ENCODE assay signal across 8 mouse cellular contexts in the genomic region with DNA sequence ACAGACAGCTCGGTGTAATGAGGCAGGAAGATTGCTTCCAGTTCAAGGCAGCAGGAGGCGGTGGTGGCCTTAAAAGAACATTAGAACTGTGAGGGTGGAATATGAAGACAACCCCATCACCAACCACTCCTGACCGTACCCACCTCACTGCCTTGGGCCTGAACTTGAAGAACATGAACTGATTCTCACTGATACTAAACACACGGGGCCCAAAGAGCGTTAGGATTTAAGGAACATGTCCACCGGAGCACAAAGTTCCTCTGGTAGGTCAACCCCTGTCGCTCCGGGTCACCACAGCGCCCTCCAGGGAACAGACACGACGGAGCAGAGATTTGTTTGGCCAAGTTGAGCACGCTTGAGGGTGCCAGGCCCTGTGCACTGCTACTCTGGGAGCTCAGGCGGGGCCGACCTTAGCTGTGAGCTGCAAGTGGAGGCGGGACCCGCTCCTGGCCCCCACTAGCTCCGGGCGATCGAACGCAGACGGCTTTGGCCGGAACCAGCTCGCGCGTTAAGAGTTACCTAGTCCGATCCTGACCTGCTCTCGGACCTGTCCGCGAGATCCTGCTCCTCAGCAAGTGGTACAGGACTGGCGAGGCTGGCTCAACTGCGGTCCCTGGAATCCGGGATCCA. TPM values are rescaled to one million over a fixed set of nuclear protein-coding genes. Genes with fewer than 3 reads are reported as not detected.
DNase-seq lines count a peak whose midpoint lies in the region; ATAC-seq and TF ChIP-seq lines count a peak whose summit lies in the region.

No protein-coding gene starts in this region.

- TF ChIP-seq CTCF in gastrocnemius, adult 2 months (IDR thresholded peaks at IDR 0.05): peak; percentile 41
- TF ChIP-seq CTCF in lung, adult 2 months (IDR thresholded peaks at IDR 0.05; ENCODE audit: insufficient read depth, low read length): peak; percentile 43; the same call in 1 of the 2 replicates

- H3K4me3 ChIP-seq in gastrocnemius, adult 2 months: peak overlapping the region; percentile 92
- H3K4me3 ChIP-seq in lung, adult 2 months (replicated peaks; ENCODE audit: extremely low read depth, low read depth, low read length): peak overlapping the region; percentile 83

- peak; percentile 12 to 47 for DNase-seq in left cerebral cortex, adult 18-20 months (ENCODE audit: low spot score in 2 of 2)
- no peak for DNase-seq in left cerebral cortex, postnatal 36 days (ENCODE audit: low spot score in 2 of 2)
- peak; percentile 78 to 82 for DNase-seq in adrenal gland, postnatal 36 days
- DNase-seq in gastrocnemius, adult 2 months: peak; percentile 86
- DNase-seq in lung, adult 2 months: peak; percentile 77
- DNase-seq in urinary bladder, postnatal 25 days (ENCODE audit: low spot score): peak; percentile 60

- intact Hi-C loops in left cerebral cortex, postnatal 36 days (cut with DNase I): loop anchor here (5.0 kb wide), 1 partner anchor 106 kb away; a partner anchor contains a TSS
- intact Hi-C loops in gastrocnemius, adult 2 months (cut with DNase I): loop anchor here (1.0 to 5.0 kb wide), 2 partner anchors 9 to 106 kb away; a partner anchor contains a TSS

- peak; percentile 58 for ATAC-seq in inflammation-experienced regulatory T-cells, adult 6 months
- peak; percentile 54 for ATAC-seq in neutrophil, adult 5-6 weeks (ENCODE audit: extremely low read depth, insufficient number of reproducible peaks, low FRiP score, poor library complexity, severe bottlenecking)

- no peaks in the 10 kb centered on the region for H3K4me1 ChIP-seq in lung, adult 2 months (ENCODE audit: control insufficient read depth, insufficient read depth, low read length)

- under 1% methylated on average over 32 of the region's 32 CpGs for WGBS in lung, adult 2 months

- peak overlapping the region; percentile 96 for H3K27ac ChIP-seq in gastrocnemius, adult 2 months

- no peak for TF ChIP-seq POLR2A in lung, adult 2 months (IDR thresholded peaks at IDR 0.05; ENCODE audit: borderline replicate concordance, extremely low read depth, low read depth, low read length)

RNA-seq across cellular contexts. Expression of a gene that starts 0.5 kb away (rescaled TPM):
- total RNA-seq in left cerebral cortex, adult 18-20 months (2021): 10 to 100 TPM; 14.5 to 22.1 TPM
- 10 to 100 TPM; 17.9 to 18.3 TPM for total RNA-seq in left cerebral cortex, postnatal 36 days (2021)
- total RNA-seq in adrenal gland, postnatal 36 days (2021): 100 to 1,000 TPM; 107 to 126 TPM
- total RNA-seq in gastrocnemius, adult 2 months (2021): 10 to 100 TPM; 65.6 to 86.0 TPM
- 10 to 100 TPM; 19.9 to 34.9 (median 23.7) TPM for polyA plus RNA-seq in inflammation-experienced regulatory T-cells, adult 6 months (2017; shearing (Covaris generic))
- 60.4 and 76.1 TPM in 2 replicates for polyA plus RNA-seq in lung, adult 2 months (2012; rRNA removed)
- 17.6 and 18.3 TPM in 2 replicates for total RNA-seq in neutrophil, adult 5-6 weeks (2017)

RNA-seq across cellular contexts. Expression of a gene that starts 9.1 kb away (rescaled TPM):
- total RNA-seq in left cerebral cortex, adult 18-20 months (2021): 10 to 100 TPM; 79.0 to 85.3 TPM
- total RNA-seq in left cerebral cortex, postnatal 36 days (2021): 10 to 100 TPM; 64.0 to 86.2 TPM
- total RNA-seq in adrenal gland, postnatal 36 days (2021): 10 to 100 TPM; 50.0 to 74.6 TPM
- 10 to 100 TPM; 12.6 to 14.5 TPM for total RNA-seq in gastrocnemius, adult 2 months (2021)
- 10 to 100 TPM; 50.3 to 60.4 (median 56.9) TPM for polyA plus RNA-seq in inflammation-experienced regulatory T-cells, adult 6 months (2017; shearing (Covaris generic))
- polyA plus RNA-seq in lung, adult 2 months (2012; rRNA removed): 16.9 and 19.1 TPM in 2 replicates
- total RNA-seq in neutrophil, adult 5-6 weeks (2017): 99.0 and 102 TPM in 2 replicates

RNA-seq across cellular contexts. Expression of a gene that starts 36.0 kb away (rescaled TPM):
- total RNA-seq in left cerebral cortex, adult 18-20 months (2021): 10 to 100 TPM; 95.4 to 98.6 TPM
- total RNA-seq in left cerebral cortex, postnatal 36 days (2021): 100 to 1,000 TPM in 1 of 2 experiments, 10 to 100 TPM in 1; 94.2 to 130 TPM
- 10 to 100 TPM; 10.4 TPM for total RNA-seq in adrenal gland, postnatal 36 days (2021)
- total RNA-seq in gastrocnemius, adult 2 months (2021): under 1 TPM; 0.53 to 0.64 TPM
- polyA plus RNA-seq in inflammation-experienced regulatory T-cells, adult 6 months (2017; shearing (Covaris generic)): not detected
- 27.3 and 30.4 TPM in 2 replicates for polyA plus RNA-seq in lung, adult 2 months (2012; rRNA removed)
- not detected in 2 replicates for total RNA-seq in neutrophil, adult 5-6 weeks (2017)

RNA-seq across cellular contexts. Expression of a gene that starts 40.8 kb away (rescaled TPM):
- total RNA-seq in left cerebral cortex, adult 18-20 months (2021): 10 to 100 TPM; 33.1 to 42.2 TPM
- total RNA-seq in left cerebral cortex, postnatal 36 days (2021): 10 to 100 TPM; 35.7 to 54.1 TPM
- total RNA-seq in adrenal gland, postnatal 36 days (2021): 10 to 100 TPM; 29.6 to 35.1 TPM
- total RNA-seq in gastrocnemius, adult 2 months (2021): under 1 TPM; 0.33 to 0.54 TPM
- 10 to 100 TPM in 1 of 3 experiments, 1 to 10 TPM in 2; 4.7 to 12.3 (median 6.2) TPM for polyA plus RNA-seq in inflammation-experienced regulatory T-cells, adult 6 months (2017; shearing (Covaris generic))
- polyA plus RNA-seq in lung, adult 2 months (2012; rRNA removed): 52.9 and 59.5 TPM in 2 replicates
- 1.5 and 3.6 TPM in 2 replicates for total RNA-seq in neutrophil, adult 5-6 weeks (2017)

RNA-seq across cellular contexts. Expression of a gene that starts 44.7 kb away (rescaled TPM):
- under 1 TPM in 1 of 2 experiments, not detected in 1; 0.35 TPM for total RNA-seq in left cerebral cortex, adult 18-20 months (2021)
- under 1 TPM; 0.30 to 0.45 TPM for total RNA-seq in left cerebral cortex, postnatal 36 days (2021)
- total RNA-seq in adrenal gland, postnatal 36 days (2021): 1 to 10 TPM in 1 of 2 experiments, under 1 TPM in 1; 0.72 to 1.3 TPM
- total RNA-seq in gastrocnemius, adult 2 months (2021): not detected
- polyA plus RNA-seq in inflammation-experienced regulatory T-cells, adult 6 months (2017; shearing (Covaris generic)): not detected
- 0.62 and 0.70 TPM in 2 replicates for polyA plus RNA-seq in lung, adult 2 months (2012; rRNA removed)
- total RNA-seq in neutrophil, adult 5-6 weeks (2017): not detected in 2 replicates

Comparison
In these comparisons a context has a peak if more than half of its experiments do, and no peak if none do; other contexts are left out.
1. DNase-seq: peak in left cerebral cortex, adult 18-20 months (2 of 2), adrenal gland, postnatal 36 days (2 of 2), gastrocnemius, adult 2 months (single experiment), lung, adult 2 months (single experiment) and urinary bladder, postnatal 25 days (single experiment); none in left cerebral cortex, postnatal 36 days (0 of 2).
2. RNA of a gene that starts 36.0 kb away (total RNA-seq): 94.2 to 130 TPM in left cerebral cortex, postnatal 36 days and 95.4 to 98.6 TPM in left cerebral cortex, adult 18-20 months; 10.4 TPM in adrenal gland, postnatal 36 days, 0.53 to 0.64 TPM in gastrocnemius, adult 2 months and not detected in neutrophil, adult 5-6 weeks; every median in the first group is over 4 times any median in the second.